In the genomic region with DNA sequence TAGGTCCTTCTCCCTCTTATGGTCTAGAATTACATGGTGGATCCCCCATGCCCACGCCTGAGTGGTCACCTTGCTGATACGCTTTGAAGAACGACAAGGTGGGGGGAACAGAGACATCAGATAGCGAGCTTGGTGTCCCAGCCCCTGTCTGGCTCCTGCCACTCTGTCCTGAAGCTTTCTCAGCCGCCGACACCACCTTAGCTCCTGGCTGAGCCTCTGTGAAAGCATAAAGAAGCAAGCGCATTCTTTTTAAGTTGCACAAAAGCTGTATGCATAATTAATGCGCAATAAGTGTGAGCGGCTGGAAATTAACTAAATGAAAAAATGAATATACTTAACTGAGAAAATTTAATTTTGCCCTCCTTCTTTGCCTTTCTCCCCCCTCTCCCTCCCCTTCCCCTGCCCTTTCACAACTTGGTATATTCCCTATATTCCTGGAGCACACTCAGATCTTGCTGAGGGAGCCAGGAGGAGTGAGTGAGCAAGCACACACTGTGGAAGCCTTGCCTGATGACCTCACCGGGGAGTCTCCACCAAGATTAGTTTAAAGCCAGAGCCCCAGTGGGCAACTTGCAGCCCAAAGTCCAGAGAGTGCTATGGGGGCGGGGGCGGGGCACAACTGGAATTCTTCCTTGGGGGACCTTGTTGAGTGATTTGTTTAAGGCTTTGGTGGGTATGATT, we compare ENCODE assay signal across 12 mouse cellular contexts.
A peak's percentile ranks its signal among the peaks of the same experiment; 100 is the strongest.
DNase-seq lines count a peak whose midpoint lies in the region; ATAC-seq and TF ChIP-seq lines count a peak whose summit lies in the region.
"Had no signal": no experiment of that assay in that cellular context is flagged by ENCODE, and none has a peak within 500 bp of the region (broad histone marks: within the 10 kb centered on the region; RNA-seq: fewer than 3 reads in every experiment).

No protein-coding gene starts in this region.

- no peak for ATAC-seq in hindbrain, embryonic 12.5 days (ENCODE audit: low FRiP score)
- ATAC-seq: inflammation-experienced regulatory T-cells, adult 6 months; liver, postnatal 0 days had no signal

- WGBS in embryonic facial prominence, embryonic 10.5 days: 32% methylated on average over 12 of the region's 12 CpGs
- WGBS in hindbrain, embryonic 12.5 days: 20% methylated on average over 12 of the region's 12 CpGs
- WGBS in midbrain, embryonic 10.5 days: 21% methylated on average over 12 of the region's 12 CpGs
- WGBS in lung, adult 2 months: 48% methylated on average over 12 of the region's 12 CpGs

- H3K9ac ChIP-seq in hindbrain, embryonic 12.5 days: no peak overlapping the region; the same call in 1 of the 2 replicates
- H3K9ac ChIP-seq: heart, embryonic 12.5 days; liver, postnatal 0 days had no signal

- peaks cover 69% of the 10 kb centered on the region for H3K4me1 ChIP-seq in embryonic facial prominence, embryonic 10.5 days
- peaks cover 56% of the 10 kb centered on the region for H3K4me1 ChIP-seq in hindbrain, embryonic 12.5 days
- H3K4me1 ChIP-seq in midbrain, embryonic 10.5 days: peaks cover 72% of the 10 kb centered on the region
- no peaks in the 10 kb centered on the region for H3K4me1 ChIP-seq in lung, adult 2 months (ENCODE audit: control insufficient read depth, insufficient read depth, low read length)

- peak; percentile 49 for DNase-seq in embryo, embryonic 11 days
- no peak for DNase-seq in embryo, embryonic 9.5 days (ENCODE audit: extremely low spot score)
- no peak for DNase-seq in embryonic facial prominence, embryonic 10.5 days (ENCODE audit: low spot score)
- no peak for DNase-seq in midbrain, embryonic 10.5 days (ENCODE audit: low spot score)
- DNase-seq in thymus, postnatal 10 days (ENCODE audit: low spot score in 2 of 2): no peak
- no peak for DNase-seq in lung, adult 2 months
- no peak for DNase-seq in spleen, postnatal 14 days (ENCODE audit: low spot score in 2 of 2)
- DNase-seq: adrenal gland, postnatal 10 days; liver, postnatal 0 days had no signal

- peak overlapping the region; percentile 31 for H3K27ac ChIP-seq in embryonic facial prominence, embryonic 10.5 days (replicated peaks)
- 0 out of 2 replicates have a peak overlapping the region, but pooled peaks have one; percentile 40 for H3K27ac ChIP-seq in hindbrain, embryonic 12.5 days
- peak overlapping the region; percentile 84 for H3K27ac ChIP-seq in midbrain, embryonic 10.5 days (replicated peaks)

- peak overlapping the region; percentile 23 for H3K4me2 ChIP-seq in hindbrain, embryonic 12.5 days (replicated peaks)
- H3K4me2 ChIP-seq: heart, embryonic 12.5 days had no signal

- H3K9me3 ChIP-seq in embryonic facial prominence, embryonic 10.5 days: no peaks in the 10 kb centered on the region
- H3K9me3 ChIP-seq in hindbrain, embryonic 12.5 days (replicated peaks): no peaks in the 10 kb centered on the region
- no peaks in the 10 kb centered on the region for H3K9me3 ChIP-seq in midbrain, embryonic 10.5 days (replicated peaks)
- H3K9me3 ChIP-seq: heart, embryonic 12.5 days had no signal

- TF ChIP-seq POLR2A in lung, adult 2 months (IDR thresholded peaks at IDR 0.05; ENCODE audit: borderline replicate concordance, extremely low read depth, low read depth, low read length): no peak

- H3K27me3 ChIP-seq in embryonic facial prominence, embryonic 10.5 days (replicated peaks; ENCODE audit: low read depth, poor library complexity, severe bottlenecking): peaks cover 85% of the 10 kb centered on the region
- H3K27me3 ChIP-seq in hindbrain, embryonic 12.5 days: peaks cover 22% of the 10 kb centered on the region
- peaks cover 82% of the 10 kb centered on the region for H3K27me3 ChIP-seq in midbrain, embryonic 10.5 days (ENCODE audit: low read depth, poor library complexity, severe bottlenecking)

- no peaks in the 10 kb centered on the region for H3K36me3 ChIP-seq in embryonic facial prominence, embryonic 10.5 days (replicated peaks)
- H3K36me3 ChIP-seq in hindbrain, embryonic 12.5 days: no peaks in the 10 kb centered on the region
- H3K36me3 ChIP-seq in midbrain, embryonic 10.5 days: no peaks in the 10 kb centered on the region
- H3K36me3 ChIP-seq: heart, embryonic 12.5 days had no signal

- TF ChIP-seq CTCF in lung, adult 2 months (IDR thresholded peaks at IDR 0.05; ENCODE audit: insufficient read depth, low read length): no peak

- H3K4me3 ChIP-seq in embryonic facial prominence, embryonic 10.5 days: 0 out of 2 replicates have a peak overlapping the region, but pooled peaks have one; percentile 25
- no peak overlapping the region for H3K4me3 ChIP-seq in hindbrain, embryonic 12.5 days
- H3K4me3 ChIP-seq in midbrain, embryonic 10.5 days: peak overlapping the region; percentile 33
- H3K4me3 ChIP-seq in lung, adult 2 months (replicated peaks; ENCODE audit: extremely low read depth, low read depth, low read length): no peak overlapping the region
- H3K4me3 ChIP-seq: heart, embryonic 12.5 days had no signal

Comparison
In these comparisons a context has a peak if more than half of its experiments do, and no peak if none do; other contexts are left out.
1. H3K27ac ChIP-seq: peak in every context shown above with its lines; median percentile 84 in midbrain, embryonic 10.5 days; 40 in hindbrain, embryonic 12.5 days; 31 in embryonic facial prominence, embryonic 10.5 days.
2. H3K4me3 ChIP-seq: peak in embryonic facial prominence, embryonic 10.5 days (single experiment) and midbrain, embryonic 10.5 days (single experiment); none in hindbrain, embryonic 12.5 days (single experiment) and lung, adult 2 months (single experiment).